Mouse (Mus musculus) testis, postnatal 14 days (tissue): ENCODE measurements around the gene Tmem151b.
A peak's percentile ranks its signal among the peaks of the same experiment; 100 is the strongest.

Experiments
- DNase-seq: peaks from one replicate; pipeline ENCODE4 v3.0.0; 2021; ENCODE audit warnings: low spot score

Gene Tmem151b

DNA sequence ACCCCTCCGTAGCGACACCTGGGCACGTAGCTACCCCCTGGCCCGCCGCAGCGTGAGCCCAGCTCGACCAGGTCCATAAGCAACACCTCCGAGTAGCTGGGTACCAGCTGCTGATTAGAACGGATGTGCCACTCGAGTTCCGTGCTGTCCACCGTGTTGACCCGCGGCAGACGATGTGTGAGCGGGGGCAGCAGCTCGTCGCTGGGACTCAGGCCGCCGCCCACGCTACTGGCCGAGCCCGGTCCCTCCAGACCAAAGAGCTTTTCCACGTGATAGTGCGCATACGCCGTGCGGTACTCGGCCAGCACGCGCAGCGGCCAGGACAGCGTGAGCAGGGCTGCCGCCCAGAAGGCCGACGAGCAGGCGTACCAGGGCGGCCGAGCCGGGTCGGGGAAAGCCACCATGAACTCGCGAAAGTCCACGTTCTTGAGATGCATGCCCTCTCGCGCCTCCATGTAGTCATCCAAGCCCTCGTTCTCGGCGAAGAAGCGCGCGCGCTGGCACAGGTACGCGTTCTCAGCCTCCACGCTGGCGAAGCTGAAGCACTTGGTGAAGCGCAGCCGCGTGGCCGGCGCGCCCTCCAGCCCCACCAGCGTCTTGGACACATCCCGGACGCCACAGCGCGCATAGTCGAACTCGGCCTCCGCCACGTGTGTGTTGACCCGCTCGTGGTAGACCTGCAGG lies 4.1 kb downstream of the Tmem151b start:
- no peak for DNase-seq

GRCm38 (mm10) chr17:45544873-45545277 lies 4.6 kb downstream of the Tmem151b start:
- DNase-seq = no peak

DNA sequence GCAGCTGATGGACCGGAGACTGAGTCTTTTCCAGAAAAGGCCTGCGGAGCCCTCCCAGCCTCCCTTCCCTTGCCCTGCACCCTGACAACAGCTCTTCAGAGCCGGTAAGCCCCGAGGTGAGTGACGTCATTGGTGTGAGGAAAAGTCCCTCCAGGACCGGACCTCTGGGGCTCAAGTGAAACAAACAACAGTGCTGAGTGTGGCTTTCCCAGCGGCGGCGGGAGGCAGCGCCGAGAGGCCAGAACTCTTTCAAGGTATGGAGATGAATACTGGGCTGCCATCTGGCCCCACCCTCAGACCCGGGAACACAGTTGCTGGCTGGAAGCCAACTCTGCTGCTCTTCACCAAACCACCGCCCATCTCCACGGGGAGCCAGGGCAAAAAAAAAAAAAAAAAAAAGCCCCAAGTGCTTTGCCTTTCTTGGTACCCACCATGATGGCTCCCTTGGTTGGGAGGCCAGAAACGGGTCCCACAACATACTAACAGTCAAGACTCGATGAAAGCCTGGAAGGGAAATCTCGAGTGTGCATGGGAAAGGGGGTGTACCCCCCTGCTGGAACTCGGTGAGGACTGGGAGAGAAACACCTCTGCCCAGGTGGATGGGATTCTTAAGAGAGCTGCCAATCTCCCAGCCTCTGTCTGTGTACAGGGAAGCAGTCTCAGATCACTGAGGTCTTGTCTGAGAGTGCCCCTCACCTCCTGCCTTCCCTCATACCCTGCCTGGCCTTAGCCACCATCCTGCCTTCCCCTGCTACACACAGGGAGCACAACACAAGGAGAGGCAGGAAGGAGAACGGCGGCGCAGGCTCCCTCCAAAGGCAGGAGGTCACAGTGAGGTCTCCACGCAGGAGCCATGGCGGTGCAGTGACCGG lies 5.2 kb downstream of the Tmem151b start:
- DNase-seq = no peak

DNA sequence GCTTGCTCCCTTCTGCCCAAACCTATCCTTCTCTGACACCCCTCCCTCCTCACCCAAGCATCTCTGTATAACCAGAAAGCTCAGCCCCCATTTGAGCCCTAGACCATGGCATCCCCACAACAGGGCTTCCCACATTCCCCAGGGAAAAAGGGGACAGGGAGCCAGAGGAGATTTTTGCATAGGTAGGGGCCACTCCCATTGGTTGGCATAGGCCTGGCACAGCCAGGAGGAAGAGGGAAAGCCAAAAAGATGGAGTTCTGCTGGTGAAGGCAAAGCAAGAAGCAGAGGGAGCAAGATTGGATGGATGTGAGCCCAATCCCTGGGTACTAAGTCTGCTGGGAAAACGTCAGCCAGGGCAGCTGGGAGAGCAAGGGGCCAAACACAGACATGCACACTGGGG lies 6.4 kb downstream of the Tmem151b start:
- no peak for DNase-seq

- no peak for DNase-seq
Observed at GRCm38 (mm10) chr17:45542705-45543104, 6.8 kb downstream of the Tmem151b start.

DNA sequence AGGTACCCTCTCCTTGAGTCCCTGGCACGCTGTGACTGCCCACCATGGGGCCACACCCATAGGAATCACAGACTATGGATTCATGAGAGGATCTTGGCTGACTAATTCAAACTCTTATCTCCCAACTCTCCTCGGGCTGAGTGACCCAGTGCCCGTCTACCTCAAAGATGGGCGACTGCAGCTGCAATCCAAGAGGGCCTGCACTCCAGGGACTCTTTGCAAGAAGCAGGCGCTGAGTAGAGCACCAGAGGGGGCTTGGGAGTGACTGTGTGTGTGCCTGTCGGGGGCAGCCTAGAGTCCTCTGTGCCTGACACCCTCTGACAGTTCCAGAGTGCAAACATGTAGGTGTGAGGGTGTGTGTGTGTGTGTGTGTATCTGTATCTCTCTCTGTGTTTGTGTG lies 7.3 kb downstream of the Tmem151b start:
- DNase-seq = no peak

DNA sequence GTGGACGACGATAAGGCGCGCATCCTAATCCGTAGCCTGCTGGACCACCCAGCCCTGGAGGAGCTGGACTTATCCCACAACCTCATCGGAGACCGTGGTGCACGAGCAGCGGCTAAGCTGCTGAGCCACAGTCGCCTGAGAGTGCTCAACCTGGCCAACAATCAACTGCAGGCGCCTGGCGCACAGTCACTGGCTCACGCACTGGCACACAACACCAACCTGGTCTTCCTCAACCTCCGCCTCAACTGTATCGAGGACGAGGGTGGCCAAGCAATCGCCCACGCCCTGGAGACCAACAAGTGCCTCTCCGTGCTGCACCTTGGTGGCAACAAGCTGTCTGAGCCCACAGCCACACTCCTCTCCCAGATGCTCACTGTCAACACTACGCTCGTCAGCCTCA lies 9.8 kb downstream of the Tmem151b start:
- DNase-seq = no peak

DNA sequence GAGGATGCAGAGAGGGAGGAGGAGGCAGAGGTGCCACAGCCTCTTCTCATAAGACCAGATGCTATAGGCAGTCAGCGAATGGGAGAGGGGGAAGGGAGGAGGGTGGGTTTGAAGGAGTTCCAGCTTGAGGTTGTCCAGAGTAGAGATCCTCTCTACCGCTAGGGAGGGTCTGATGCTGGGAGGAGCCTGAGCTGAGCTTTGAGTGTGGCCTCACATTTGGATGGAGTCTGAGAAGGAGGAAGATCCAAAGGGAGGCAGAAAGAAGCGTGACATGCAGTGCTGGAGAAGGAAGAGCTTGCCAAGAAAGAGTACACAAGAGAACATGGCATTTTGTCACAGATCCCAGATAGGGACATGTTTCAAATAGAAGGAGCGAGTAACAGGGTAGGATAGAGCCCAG lies 11.1 kb downstream of the Tmem151b start:
- no peak for DNase-seq

GRCm38 (mm10) chr17:45536264-45536663 lies 13.2 kb downstream of the Tmem151b start:
- no peak for DNase-seq

DNA sequence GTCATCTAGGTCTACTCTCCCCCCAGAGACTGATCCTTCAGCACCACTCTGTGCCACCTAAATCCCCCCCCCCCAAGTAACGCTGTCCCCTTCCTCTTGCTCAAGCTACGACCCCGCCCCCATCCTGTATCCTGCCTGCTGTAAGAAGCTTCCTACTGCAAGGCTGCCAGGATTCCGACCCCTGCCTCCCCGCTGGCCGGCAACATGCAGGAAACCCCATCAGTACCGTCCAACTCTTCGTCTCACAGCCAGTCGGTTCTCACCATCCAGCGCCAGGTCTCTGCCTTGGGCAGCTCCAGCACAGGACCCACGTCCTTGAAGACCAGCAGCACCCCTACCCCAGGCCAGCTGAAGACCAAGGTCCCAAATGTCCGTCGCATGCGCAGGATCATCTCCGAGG lies 16.6 kb downstream of the Tmem151b start:
- no peak for DNase-seq

DNA sequence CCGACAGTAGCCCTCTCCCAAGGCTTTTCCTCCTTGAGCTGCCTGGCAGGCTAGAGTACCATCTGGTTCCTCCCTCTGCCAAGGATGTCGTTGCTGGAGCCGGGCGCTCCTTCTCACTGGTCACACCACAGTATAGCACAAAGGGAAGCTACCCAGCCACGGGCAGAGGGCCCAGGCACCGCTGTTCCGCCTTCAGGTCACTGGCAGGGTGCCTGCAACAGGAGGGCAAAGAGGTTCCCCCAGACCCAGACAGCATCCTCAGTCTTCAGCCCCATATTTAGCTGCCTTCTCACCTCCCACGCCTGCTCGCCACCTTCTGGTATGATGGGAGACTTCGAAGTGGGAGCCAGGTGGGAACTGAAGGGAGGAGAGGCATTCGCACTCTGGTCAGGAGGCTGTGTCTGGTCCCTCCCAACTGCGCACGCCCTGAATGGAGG lies 19.1 kb downstream of the Tmem151b start:
- no peak for DNase-seq

- DNase-seq = no peak
Observed at GRCm38 (mm10) chr17:45526571-45526970, 22.9 kb downstream of the Tmem151b start.

- no peak for DNase-seq
Observed at GRCm38 (mm10) chr17:45524961-45525360, 24.5 kb downstream of the Tmem151b start.

- DNase-seq = no peak
Observed at GRCm38 (mm10) chr17:45523263-45523662, 26.2 kb downstream of the Tmem151b start, which contains the start of gene Tcte1. Gene Tcte1 (plus strand): TSS chr17:45523434.

GRCm38 (mm10) chr17:45520136-45520535 lies 29.3 kb downstream of the Tmem151b start:
- DNase-seq = no peak

DNA sequence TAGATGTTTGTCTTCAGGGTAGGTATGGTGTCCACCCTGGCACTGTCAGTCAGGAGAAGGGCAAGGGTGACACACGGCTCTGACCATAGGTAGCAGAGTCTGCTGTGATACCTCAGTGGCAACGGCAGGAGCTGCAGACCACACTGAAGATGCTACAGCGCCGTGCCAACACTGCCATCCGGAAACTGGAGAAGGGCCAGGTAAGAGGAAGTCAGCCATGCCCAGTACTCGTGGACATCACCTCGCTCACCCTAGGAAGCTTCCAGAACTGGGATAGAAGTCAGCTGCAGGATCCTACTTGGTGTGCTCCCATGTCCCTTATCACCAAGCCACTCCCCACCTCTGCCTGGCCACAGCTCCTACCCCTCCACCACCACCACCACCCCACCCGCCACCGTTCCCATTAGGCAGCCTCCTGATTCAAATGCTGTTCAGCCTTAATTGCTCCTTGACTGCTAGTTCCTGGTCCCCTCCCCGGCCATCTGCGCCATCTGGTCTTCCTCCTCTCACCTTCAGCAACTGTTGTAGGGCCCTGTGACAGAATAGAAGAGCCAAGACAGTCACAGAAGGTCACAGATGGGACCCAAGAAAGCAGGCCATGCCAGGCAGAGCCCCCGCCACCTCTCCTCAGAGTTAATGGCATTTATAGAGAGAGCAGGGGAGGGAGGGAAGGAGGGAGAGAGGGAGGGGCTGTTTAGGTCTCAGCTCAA lies 30.6 kb downstream of the Tmem151b start:
- DNase-seq = no peak

GRCm38 (mm10) chr17:45517549-45518215 lies 31.8 kb downstream of the Tmem151b start:
- no peak for DNase-seq

DNA sequence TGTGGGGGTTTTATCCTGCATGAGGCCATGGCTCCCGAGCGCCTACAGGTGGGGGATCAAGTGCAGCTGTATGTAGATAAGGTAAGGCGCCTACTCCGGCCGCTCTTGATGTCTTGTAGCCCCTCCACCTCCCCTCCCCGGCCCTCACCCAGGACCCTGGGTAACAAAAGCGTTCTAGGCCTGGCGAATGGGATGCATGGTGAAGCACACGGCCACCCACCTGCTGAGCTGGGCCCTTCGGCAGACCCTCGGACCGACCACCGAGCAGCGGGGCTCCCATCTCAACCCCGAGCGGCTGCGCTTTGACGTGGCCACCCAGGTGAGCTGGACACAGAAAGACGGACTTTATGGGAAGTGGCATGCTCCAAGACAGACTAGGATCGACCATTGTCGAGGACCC lies 32.3 kb downstream of the Tmem151b start:
- DNase-seq = no peak

GRCm38 (mm10) chr17:45516488-45516887 lies 33.0 kb downstream of the Tmem151b start:
- peak; percentile 47 for DNase-seq

- no peak for DNase-seq
Observed at GRCm38 (mm10) chr17:45515806-45516205, 33.7 kb downstream of the Tmem151b start.

- DNase-seq = no peak
Observed at GRCm38 (mm10) chr17:45515204-45515726, 34.2 kb downstream of the Tmem151b start.

DNA sequence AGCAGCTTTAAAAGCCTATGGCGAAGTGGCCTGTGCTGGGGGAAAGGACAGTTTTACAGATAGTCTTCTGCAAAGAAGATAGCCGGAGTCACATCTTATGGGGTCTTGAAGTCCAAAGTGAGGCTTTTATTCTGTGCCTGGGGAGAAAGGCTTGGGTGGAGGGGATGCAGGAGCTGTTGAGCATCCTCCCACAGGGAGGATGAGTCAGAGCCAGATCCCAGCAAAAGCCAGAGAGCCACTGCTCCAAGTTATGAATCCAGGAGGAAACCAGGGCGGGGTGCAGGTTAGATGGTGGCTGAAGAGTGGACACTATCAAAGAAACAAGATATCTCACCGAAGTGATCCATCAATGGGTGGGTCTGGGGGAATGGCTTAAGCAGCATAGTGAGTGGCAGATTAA lies 37.7 kb downstream of the Tmem151b start:
- no peak for DNase-seq
